Mouse (Mus musculus): ENCODE results near the gene Prkn.

The Prkn gene

GRCm38 (mm10) chr17:11402225-11402875 is 562.2 kb downstream of the Prkn start:
- no peak for DNase-seq (ENCODE audit: low read depth)

- DNase-seq (ENCODE audit: low read depth) = no peak
These were observed 571.2 kb downstream of the Prkn start for GRCm38 (mm10) chr17:11411414-11411813.

- no peak for DNase-seq (ENCODE audit: low read depth)
These were observed 573.5 kb downstream of the Prkn start for GRCm38 (mm10) chr17:11413688-11414087.

DNA sequence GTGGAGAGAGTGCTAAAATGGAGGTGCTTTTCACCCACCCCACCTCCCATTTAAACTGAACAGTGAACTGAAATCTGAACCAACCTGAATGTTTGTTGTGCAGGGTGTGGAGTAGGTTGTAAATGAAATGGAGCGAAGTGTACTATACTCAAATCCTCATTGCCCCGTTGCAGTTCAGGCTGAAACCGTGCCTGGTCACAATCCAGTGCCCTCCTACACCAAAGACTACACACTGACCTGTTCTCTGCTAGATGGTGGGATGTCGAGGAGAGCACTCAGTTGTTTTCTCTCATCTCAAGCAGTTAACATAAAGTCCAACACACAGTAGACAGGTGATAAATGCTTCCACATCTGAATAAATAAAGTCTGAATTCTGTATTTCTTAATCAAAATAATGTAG is 574.1 kb downstream of the Prkn start:
- DNase-seq (ENCODE audit: low read depth) = no peak

DNA sequence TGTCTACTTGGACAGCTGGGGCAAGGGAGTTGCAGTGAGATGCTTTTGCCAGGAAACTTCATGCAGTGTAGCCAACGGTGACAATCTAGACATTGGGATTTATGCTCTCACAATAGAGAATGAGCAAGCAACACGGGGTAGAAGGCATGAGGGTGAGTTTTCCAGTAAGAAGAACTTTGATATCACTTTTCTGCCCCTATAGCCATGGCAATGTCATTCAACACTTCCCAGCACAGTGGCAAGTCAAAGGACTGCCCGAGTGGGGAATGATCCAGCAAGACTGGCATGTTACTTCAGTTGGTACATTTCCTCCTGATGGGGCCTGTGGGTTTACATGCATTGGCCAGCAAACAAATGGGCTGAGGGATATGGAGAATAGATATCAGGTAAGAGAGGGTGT is 577.0 kb downstream of the Prkn start:
- no peak for DNase-seq (ENCODE audit: low read depth)

GRCm38 (mm10) chr17:11419484-11419883 is 579.3 kb downstream of the Prkn start:
- DNase-seq (ENCODE audit: low read depth) = no peak

GRCm38 (mm10) chr17:11420839-11421238 is 580.7 kb downstream of the Prkn start:
- DNase-seq (ENCODE audit: low read depth) = no peak

GRCm38 (mm10) chr17:11421264-11421940 is 581.2 kb downstream of the Prkn start:
- DNase-seq (ENCODE audit: low read depth) = no peak

- DNase-seq (ENCODE audit: low read depth) = no peak
These were observed 591.1 kb downstream of the Prkn start for GRCm38 (mm10) chr17:11431323-11431722.

GRCm38 (mm10) chr17:11432593-11432992 is 592.4 kb downstream of the Prkn start:
- no peak for DNase-seq (ENCODE audit: low read depth)

GRCm38 (mm10) chr17:11462721-11463120 is 622.5 kb downstream of the Prkn start:
- no peak for DNase-seq (ENCODE audit: low read depth)

- no peak for DNase-seq (ENCODE audit: low read depth)
These were observed 625.9 kb downstream of the Prkn start for GRCm38 (mm10) chr17:11466095-11466494.

- DNase-seq (ENCODE audit: low read depth) = no peak
These were observed 628.4 kb downstream of the Prkn start for GRCm38 (mm10) chr17:11468624-11469023.

- no peak for DNase-seq (ENCODE audit: low read depth)
These were observed 642.8 kb downstream of the Prkn start for GRCm38 (mm10) chr17:11483032-11483431.

DNA sequence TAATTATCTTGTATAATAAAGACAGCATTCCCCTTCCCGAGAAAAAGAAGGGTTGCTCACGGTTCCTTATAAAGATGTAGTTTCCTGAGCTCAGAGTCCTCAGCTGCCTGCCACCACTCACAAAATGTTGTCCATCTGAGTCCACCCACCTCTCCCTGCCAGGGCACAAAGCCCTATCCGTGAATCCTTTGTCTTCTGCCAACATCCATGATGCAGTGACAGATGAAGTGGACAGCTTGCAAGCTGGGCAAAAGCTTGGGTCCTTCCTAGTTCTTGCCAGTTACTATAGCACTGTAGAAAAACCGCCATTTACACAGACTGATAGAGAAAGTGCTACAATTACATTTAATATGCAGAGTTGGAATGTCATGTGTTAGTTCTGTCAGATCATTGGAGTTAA is 649.9 kb downstream of the Prkn start:
- DNase-seq (ENCODE audit: low read depth) = no peak

GRCm38 (mm10) chr17:11502556-11502955 is 662.4 kb downstream of the Prkn start:
- no peak for DNase-seq (ENCODE audit: low read depth)

- DNase-seq (ENCODE audit: low read depth) = no peak
These were observed 664.3 kb downstream of the Prkn start for GRCm38 (mm10) chr17:11504496-11504895.

DNA sequence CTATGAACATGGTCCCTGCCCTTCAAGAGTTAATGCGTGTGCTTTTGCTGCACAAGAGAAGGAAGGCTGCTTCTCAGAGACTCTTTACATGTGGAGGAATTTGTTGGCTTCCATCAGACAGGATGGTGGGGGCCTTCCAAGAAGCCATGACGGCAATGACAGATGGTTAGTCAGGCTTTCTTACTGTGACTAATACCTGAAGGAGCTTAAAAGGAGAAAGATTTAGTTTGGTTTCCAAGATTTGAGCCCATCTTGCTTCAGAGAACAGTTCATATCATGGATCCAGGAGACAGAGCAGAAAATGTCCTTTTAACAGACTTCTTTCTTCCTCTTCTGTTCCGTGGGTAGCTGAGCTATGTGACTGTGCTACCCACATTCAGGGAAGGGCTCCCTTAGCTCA is 666.9 kb downstream of the Prkn start:
- no peak for DNase-seq (ENCODE audit: low read depth)

GRCm38 (mm10) chr17:11510081-11510480 is 669.9 kb downstream of the Prkn start:
- DNase-seq (ENCODE audit: low read depth) = no peak

DNA sequence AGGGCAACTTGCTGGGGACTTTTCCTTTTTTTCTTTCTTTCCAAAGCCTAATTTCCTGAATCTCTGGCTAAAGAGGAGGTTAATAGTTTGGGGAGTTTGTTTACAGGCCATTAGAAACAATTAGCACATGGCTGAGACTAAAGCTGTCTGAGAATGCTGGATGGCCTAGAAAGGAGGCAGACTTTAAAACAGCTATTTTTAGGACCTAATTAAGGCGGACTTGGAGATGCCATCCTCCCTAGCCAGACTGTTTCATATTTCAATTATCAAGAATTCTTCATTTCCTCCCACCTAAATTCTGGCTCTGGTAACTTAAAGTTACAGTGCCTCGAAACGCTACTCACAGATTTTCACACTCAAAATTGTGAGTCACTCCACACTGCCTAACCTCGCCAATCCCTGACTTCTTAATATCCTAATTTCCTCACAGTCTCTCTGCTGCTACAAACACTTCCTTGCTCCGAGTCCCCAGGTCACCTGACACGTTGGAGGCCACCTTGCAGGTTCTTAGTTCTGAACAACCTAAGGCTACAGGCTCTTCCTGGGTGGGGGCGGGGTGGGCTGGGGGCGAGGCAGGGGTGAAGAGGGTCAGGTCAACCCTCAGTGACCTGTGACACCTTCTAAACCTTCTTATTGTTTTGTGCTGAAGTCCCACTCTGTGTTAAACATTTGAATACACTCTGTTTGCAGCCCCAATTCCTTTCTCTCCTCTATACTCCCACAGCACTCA is 674.0 kb downstream of the Prkn start:
- DNase-seq (ENCODE audit: low read depth) = no peak

DNA sequence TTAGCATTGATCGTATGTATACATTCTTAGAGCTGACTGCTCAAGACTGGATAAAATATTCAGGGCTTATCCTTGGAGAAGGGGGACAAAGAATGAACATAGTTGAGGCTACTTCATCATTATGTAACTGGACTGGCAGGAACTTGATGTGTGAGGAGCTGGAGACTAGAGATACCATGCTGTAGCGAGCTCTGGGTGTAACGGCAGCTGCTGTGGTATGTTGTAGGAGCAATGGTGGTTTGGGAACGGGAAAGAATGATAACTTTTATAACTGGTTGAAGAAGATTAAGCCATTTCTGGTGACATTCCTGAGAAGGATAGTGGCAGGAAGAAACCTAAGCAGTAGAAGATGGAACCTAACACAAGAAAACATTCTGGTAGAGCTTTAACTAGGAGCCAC is 675.4 kb downstream of the Prkn start:
- DNase-seq (ENCODE audit: low read depth) = no peak

DNA sequence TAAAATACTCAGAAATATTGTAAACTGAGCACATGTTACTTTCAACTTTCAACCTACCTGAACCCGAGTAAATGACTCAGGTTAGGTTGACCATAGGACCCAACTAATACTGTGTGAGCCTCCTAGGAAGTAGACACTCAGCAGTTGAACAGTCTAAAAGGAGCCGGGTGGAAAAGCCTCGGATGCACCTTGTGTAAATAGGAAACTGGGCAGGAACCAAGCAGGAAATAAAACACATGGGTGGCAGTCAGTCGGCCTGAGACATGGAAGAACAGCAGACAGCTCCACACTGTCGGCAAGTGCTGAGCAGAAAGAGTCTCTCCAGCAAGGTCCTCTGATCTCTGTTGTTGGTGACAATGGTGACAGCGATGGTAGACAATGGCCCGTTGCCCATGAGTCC is 676.0 kb downstream of the Prkn start:
- DNase-seq (ENCODE audit: low read depth) = no peak

- DNase-seq (ENCODE audit: low read depth) = no peak
These were observed 691.9 kb downstream of the Prkn start for GRCm38 (mm10) chr17:11532066-11532465.

All from NIH3T3 (cell line).